Mouse (Mus musculus): Measurements from ENCODE around the gene Eps8l2. TPM values are rescaled to one million over a fixed set of nuclear protein-coding genes. Genes with fewer than 3 reads are reported as not detected.

The Eps8l2 gene
- polyA plus RNA-seq, 1 experiment: 5.3 TPM

DNA sequence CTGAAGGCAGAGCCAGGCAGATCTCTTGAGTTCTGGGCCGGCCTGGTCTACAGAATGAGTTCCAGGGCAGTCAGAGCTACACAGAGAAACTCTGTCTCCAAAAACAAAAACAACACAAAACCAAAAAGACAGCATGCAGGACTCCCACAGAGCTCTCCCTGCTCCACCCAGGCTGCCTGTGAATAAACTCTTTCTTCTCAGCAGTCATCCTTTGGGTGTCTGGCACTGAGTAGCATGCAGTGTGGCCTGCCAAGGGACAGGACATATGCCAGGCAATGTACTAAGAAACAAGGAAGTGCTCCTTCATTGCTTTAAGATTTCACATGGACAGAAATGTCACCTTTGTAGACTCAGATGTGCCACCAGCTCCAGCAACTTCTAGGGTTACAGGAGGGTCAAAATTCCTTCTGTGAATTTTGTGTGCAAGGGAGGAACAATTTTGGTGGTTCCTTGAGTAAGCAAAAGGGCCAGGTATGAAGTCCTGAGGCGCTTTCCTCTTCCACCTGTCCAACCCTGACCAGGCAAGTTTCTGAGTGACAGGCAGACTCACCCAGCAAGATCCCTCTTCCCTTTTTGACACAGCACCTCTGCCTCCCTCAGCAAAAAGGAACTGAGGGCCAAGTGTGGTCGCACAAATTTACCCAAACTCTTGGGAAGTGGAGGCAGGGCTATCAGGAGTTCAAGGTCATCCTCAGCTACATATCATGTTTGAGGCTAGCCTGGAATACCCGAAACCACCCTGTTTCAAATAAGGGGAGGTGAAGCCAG is 42.6 kb downstream of the Eps8l2 start:
- Histone ChIP-seq H3K36me3 (ENCODE audit: control insufficient read depth, insufficient read depth, low read length) (no peaks in the 10 kb centered on the region), H3K27ac (ENCODE audit: control insufficient read depth, insufficient read depth, low read depth, low read length) (no peak overlapping the region), H3K27me3 (ENCODE audit: control insufficient read depth, insufficient read depth, low read length) (no peaks in the 10 kb centered on the region), H3K4me3 (ENCODE audit: control insufficient read depth, low read depth, low read length) (no peak overlapping the region), H3K4me1 (ENCODE audit: control insufficient read depth, insufficient read depth, low read length) (no peaks in the 10 kb centered on the region)
- TF ChIP-seq POLR2A (IDR thresholded peaks at IDR 0.05; ENCODE audit: control insufficient read depth, low read depth, low read length) (no peak), CTCF (IDR thresholded peaks at IDR 0.05; ENCODE audit: control insufficient read depth, insufficient read depth, insufficient replicate concordance, low read depth, low read length) (no peak)

DNA sequence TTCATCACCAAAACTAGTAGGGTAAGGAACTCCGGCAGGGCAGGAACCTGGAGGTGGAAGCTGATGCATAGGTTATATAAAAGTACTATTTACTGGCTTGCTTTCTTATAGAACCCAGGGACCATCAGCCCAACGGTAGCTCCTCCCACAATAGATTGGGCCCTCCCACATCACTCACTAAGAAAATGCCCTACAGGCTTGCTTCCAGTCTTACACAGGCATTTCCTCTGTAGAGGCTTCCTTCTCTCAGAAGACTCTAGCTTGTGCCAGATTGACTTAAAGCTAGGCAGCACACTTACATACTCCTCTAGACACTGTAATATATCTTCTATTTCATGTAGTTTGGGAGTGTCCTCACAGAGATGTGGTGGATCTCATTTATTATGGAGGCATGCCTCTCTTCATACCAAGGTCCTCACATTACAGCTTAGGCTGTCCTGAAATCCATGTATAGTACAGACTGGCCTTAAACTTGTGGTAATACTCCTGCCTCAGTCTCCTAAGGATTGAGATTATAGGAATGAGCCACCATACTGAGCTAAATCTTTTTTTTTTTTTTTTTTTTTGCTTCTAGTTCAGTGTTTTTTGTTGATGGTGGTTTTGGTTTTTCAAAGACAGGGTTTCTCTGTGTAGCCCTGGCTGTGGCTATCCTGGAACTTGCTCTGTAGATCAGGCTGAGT is 49.3 kb downstream of the Eps8l2 start:
- Histone ChIP-seq H3K4me1 (ENCODE audit: control insufficient read depth, insufficient read depth, low read length) (peaks cover 15% of the 10 kb centered on the region), H3K36me3 (ENCODE audit: control insufficient read depth, insufficient read depth, low read length) (no peaks in the 10 kb centered on the region), H3K27me3 (ENCODE audit: control insufficient read depth, insufficient read depth, low read length) (no peaks in the 10 kb centered on the region), H3K27ac (ENCODE audit: control insufficient read depth, insufficient read depth, low read depth, low read length) (no peak overlapping the region), H3K4me3 (ENCODE audit: control insufficient read depth, low read depth, low read length) (no peak overlapping the region)
- TF ChIP-seq POLR2A (IDR thresholded peaks at IDR 0.05; ENCODE audit: control insufficient read depth, low read depth, low read length) (no peak), CTCF (IDR thresholded peaks at IDR 0.05; ENCODE audit: control insufficient read depth, insufficient read depth, insufficient replicate concordance, low read depth, low read length) (no peak)

DNA sequence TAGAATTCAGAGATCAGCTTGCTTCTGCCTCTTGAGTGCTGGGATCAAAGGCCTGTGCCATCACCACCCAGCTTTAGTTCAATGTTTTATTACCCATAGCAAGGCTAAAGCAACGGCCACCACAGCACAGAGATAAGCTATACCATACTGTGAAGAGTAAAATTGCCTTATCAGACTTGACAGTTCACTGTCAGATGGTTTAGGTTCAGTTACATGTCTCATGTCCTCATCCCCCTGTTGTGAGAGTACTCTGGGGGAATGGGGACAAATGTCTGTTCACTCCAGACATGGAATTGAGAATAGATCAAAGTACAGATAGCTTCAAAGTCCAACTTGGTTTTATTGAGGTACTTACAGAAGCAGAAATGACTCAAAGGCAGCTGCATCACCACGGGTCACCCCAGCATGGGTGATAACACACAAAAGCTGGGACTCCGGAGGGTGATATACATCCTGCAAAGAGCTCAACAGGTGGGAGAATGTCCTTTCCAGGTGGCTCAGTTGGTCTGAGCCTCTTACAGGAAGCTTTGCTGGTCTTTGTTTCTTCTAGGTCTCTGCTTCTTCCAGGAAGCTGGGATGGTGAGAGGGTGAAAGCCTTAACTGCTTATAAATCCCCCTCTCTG is 49.9 kb downstream of the Eps8l2 start:
- Histone ChIP-seq H3K4me1 (ENCODE audit: control insufficient read depth, insufficient read depth, low read length) (peaks cover 15% of the 10 kb centered on the region), H3K27me3 (ENCODE audit: control insufficient read depth, insufficient read depth, low read length) (no peaks in the 10 kb centered on the region), H3K27ac (ENCODE audit: control insufficient read depth, insufficient read depth, low read depth, low read length) (no peak overlapping the region), H3K36me3 (ENCODE audit: control insufficient read depth, insufficient read depth, low read length) (no peaks in the 10 kb centered on the region), H3K4me3 (ENCODE audit: control insufficient read depth, low read depth, low read length) (no peak overlapping the region)
- no peak for TF ChIP-seq POLR2A (IDR thresholded peaks at IDR 0.05; ENCODE audit: control insufficient read depth, low read depth, low read length)
- TF ChIP-seq CTCF (IDR thresholded peaks at IDR 0.05; ENCODE audit: control insufficient read depth, insufficient read depth, insufficient replicate concordance, low read depth, low read length): no peak

DNA sequence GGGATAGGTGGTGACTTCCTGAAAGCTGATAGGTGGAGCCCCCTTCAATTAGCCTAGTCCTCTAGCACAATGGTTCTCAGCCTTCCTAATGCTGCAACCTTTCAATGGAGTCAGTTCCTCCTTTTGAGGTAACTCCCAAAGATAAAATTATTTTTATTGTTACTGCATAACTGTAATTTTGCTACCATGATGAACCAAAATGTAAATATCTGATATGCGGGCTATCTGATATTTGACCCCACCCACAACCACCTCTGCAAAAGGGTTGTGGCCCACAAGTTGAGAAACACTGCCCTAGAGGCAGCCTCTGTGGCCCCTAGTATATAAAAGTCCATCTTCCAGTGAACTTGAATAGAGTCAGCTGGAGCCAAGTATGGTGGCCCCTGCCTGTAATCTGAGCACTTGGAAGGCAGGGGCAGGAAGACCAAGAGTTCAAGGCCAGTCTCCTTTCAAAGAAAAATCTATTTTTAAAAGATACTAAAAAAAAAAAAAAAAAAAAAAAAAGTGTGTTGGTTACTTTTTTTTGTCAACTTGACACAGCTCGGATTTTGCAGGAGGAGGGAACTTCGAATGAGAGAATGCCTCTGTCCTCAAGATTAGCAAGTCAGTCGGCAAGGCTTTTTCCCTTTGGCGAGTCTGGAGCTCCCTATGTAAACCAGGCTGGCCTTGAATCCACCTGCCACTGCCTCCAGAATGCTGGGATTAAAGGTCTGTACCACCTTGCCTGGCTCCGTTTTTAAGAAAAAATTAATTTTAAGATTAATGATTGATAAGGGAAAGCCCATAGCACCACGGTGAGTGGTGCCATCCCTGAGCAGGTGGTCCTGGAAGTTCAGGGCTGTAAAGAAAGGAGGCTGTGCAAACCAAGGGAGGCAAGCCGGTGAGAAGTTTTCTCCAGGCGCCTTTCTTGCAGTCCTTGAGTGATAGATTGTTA is 51.9 kb downstream of the Eps8l2 start:
- TF ChIP-seq CTCF (IDR thresholded peaks at IDR 0.05; ENCODE audit: control insufficient read depth, insufficient read depth, insufficient replicate concordance, low read depth, low read length) (no peak), POLR2A (IDR thresholded peaks at IDR 0.05; ENCODE audit: control insufficient read depth, low read depth, low read length) (no peak)
- H3K4me3 ChIP-seq (ENCODE audit: control insufficient read depth, low read depth, low read length): no peak overlapping the region
- H3K27me3 ChIP-seq (ENCODE audit: control insufficient read depth, insufficient read depth, low read length): no peaks in the 10 kb centered on the region
- no peak overlapping the region; the same call in 1 of the 2 replicates for H3K27ac ChIP-seq (ENCODE audit: control insufficient read depth, insufficient read depth, low read depth, low read length)
- no peaks in the 10 kb centered on the region for H3K36me3 ChIP-seq (ENCODE audit: control insufficient read depth, insufficient read depth, low read length)
- peaks cover 15% of the 10 kb centered on the region for H3K4me1 ChIP-seq (ENCODE audit: control insufficient read depth, insufficient read depth, low read length)

DNA sequence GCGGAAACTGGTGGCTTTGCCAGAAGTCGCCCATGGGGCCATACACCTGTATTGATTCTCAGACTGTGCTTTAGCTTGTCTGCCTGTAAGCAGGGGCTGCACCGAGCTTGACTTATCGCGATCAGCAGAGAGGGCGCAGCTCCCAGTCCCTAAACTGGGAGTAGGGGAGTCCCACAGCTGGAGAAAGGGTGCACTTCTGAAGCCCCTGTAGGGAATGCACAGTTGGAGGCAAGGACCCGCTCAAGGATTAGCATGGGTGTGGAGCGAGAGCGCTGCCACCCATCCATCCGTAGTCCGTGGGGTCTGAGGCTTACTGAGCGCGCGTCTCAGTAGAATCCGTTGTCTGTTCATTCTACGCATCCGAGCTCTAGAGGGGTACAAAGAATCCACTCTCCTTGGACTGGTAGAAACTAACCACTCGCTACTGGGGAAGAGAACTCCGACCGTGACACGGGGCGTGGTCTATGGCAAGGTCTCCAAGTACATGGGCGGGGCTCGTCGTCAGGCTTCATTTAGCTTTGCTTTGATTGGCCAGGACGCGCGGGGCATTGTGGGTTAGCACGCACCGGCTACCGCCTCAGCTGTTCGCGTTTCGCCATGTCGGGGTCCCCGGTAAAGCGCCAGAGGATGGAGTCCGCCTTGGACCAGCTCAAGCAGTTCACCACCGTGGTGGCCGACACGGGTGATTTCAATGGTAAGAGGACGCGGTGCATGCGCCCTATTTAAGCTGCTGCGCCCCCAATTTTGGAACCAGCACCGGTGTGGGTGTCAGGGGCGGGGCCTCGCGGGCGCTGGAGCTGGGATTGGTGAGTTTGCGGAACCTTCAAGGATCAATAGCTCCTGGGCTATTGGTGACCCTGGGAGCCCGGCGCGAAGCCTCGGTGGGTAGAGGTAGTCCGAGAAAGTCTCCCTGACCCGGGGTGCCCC is 53.2 kb downstream of the Eps8l2 start, which contains the start of gene Taldo1:
Taldo1 (plus strand) TSS at position 575 of the 927 bp plus-strand sequence.
- H3K4me1 ChIP-seq (ENCODE audit: control insufficient read depth, insufficient read depth, low read length): peaks cover 15% of the 10 kb centered on the region
- no peaks in the 10 kb centered on the region for H3K36me3 ChIP-seq (ENCODE audit: control insufficient read depth, insufficient read depth, low read length)
- TF ChIP-seq CTCF (IDR thresholded peaks at IDR 0.05; ENCODE audit: control insufficient read depth, insufficient read depth, insufficient replicate concordance, low read depth, low read length) (peak; percentile 0; the same call in 1 of the 2 replicates), POLR2A (IDR thresholded peaks at IDR 0.05; ENCODE audit: control insufficient read depth, low read depth, low read length) (peak; percentile 70)
- H3K27me3 ChIP-seq (ENCODE audit: control insufficient read depth, insufficient read depth, low read length): no peaks in the 10 kb centered on the region
- peak within 1 kb of the TSS; percentile 95 for H3K4me3 ChIP-seq (ENCODE audit: control insufficient read depth, low read depth, low read length)
- peak within 1 kb of the TSS; percentile 88 for H3K27ac ChIP-seq (ENCODE audit: control insufficient read depth, insufficient read depth, low read depth, low read length)
